Mouse (Mus musculus) midbrain, embryonic 10.5 days (tissue): Measurements from ENCODE around the gene Nup188. TPM values are rescaled to one million over a fixed set of nuclear protein-coding genes. Genes with fewer than 3 reads are reported as not detected.
A peak's percentile ranks its signal among the peaks of the same experiment; 100 is the strongest.

ENCODE experiments used
- DNase-seq: peaks from one replicate; pipeline ENCODE4 v3.0.0-alpha.2; 2017; ENCODE audit warnings: low spot score
- H3K27ac ChIP-seq: fragments of 300-500 bp; sonication (generic); replicated peaks from 2 replicates; pipeline ENCODE4 v1.5.1; 2016; ENCODE audit warnings: mild to moderate bottlenecking
- H3K27me3 ChIP-seq: fragments of 300-500 bp; sonication (generic); 2 replicates; pipeline ENCODE4 v1.6.1; 2016; ENCODE audit warnings: low read depth, mild to moderate bottlenecking; ENCODE audit not compliant: poor library complexity, severe bottlenecking
- H3K36me3 ChIP-seq: fragments of 300-500 bp; sonication (generic); 2 replicates; pipeline ENCODE4 v1.6.1; 2016; ENCODE audit warnings: mild to moderate bottlenecking, moderate library complexity
- H3K4me1 ChIP-seq: fragments of 300-500 bp; sonication (generic); 2 replicates; pipeline ENCODE4 v1.6.1; 2016
- H3K4me3 ChIP-seq: fragments of 300-500 bp; sonication (generic); 2 replicates; pipeline ENCODE4 v1.5.1; 2016; ENCODE audit warnings: mild to moderate bottlenecking, moderate library complexity
- H3K9me3 ChIP-seq: fragments of 300-500 bp; sonication (generic); replicated peaks from 2 replicates; pipeline ENCODE4 v1.6.1; 2016; ENCODE audit warnings: mild to moderate bottlenecking
- WGBS: fragments of 180-500 bp; shearing (Covaris S2); methylation state at CpG from one replicate; pipeline ENCODE4 v1.1.7; 2016; 5-methylcytosine and 5-hydroxymethylcytosine counted together
- polyA plus RNA-seq: library from polyadenylated mRNA; unstranded; fragments of >200 nt; fragmentation: Nextera tagmentation; extraction: Ambion mirVana; gene quantifications from 2 replicates; pipeline ENCODE4 v1.2.1, GENCODE M21; 2016

Gene Nup188
- polyA plus RNA-seq, 1 experiment from 2014 or later = 55.4 TPM

DNA sequence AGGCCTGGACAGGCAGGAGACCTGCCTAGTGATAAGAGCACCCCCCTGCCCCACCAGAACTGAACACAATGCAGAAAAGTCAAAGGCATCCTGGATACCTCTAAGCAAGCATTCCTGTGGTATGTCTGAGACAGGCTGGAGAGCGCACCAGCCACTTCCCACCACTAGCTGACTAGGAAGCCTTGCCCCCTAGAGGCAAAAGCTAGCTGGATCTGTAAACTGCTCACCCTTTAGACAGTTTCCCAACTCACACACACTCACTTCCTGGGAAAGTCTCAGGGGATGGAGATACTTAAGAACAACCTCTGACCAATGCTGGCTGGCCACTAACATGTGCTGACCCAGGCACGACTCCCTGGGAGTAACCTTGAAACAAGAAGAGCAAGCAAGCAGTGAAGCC is 65.0 kb downstream of the Nup188 start:
- Histone ChIP-seq H3K9me3 (no peaks in the 10 kb centered on the region), H3K4me3 (no peak overlapping the region), H3K27me3 (no peaks in the 10 kb centered on the region), H3K36me3 (peaks cover 82% of the 10 kb centered on the region), H3K27ac (no peak overlapping the region), H3K4me1 (peaks cover 8% of the 10 kb centered on the region; the same call in 1 of the 2 replicates)
- WGBS = 85% methylated on average over 2 of the region's 2 CpGs
- DNase-seq = no peak

DNA sequence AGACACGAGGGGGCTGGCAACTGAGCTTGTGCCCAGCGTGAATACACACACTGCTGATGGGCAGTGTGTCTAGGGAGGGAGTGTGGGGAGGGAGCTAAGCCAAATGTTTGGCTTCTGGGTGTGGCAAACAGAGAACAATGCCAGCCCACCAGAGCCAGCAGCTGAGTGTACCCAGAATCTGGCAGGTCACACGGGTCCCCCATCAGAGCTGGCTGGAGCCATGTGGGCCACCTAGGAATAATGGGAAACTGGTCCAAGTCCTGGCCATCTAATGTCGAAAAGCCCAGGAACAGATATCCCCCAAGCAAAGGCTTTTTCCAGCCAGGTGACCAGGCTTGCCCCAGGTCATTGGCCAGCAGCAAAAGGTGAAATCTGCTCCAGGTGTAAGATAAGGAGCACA is 69.7 kb downstream of the Nup188 start:
- WGBS = 69% methylated on average over 4 of the region's 4 CpGs
- Histone ChIP-seq H3K27ac (no peak overlapping the region), H3K27me3 (no peaks in the 10 kb centered on the region), H3K36me3 (peaks cover 36% of the 10 kb centered on the region), H3K4me1 (peaks cover 40% of the 10 kb centered on the region), H3K4me3 (0 out of 2 replicates have a peak overlapping the region, but pooled peaks have one; percentile 11), H3K9me3 (no peaks in the 10 kb centered on the region)
- no peak for DNase-seq

DNA sequence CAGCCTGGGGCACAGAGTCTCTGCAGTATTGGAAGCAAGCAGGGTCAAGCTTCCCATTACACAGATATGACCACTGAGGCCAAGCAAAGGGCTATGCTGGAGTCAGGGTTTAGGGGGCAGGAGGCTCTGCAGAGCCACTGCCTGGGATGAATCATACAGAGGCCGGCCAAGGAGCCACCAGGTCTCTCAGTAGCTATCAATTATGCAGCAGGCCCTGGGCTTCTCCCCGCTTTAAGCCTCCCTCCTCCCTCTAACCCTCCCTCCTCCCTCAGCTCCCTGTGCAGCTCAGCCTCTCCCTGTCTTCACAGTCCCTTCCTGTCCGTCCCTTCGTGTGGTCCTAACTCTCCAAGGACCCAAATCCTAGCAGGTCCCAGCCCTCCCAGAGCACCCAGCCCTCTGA is 70.1 kb downstream of the Nup188 start:
- Histone ChIP-seq H3K36me3 (peaks cover 32% of the 10 kb centered on the region), H3K27me3 (no peaks in the 10 kb centered on the region), H3K27ac (no peak overlapping the region), H3K9me3 (no peaks in the 10 kb centered on the region), H3K4me3 (no peak overlapping the region), H3K4me1 (peaks cover 40% of the 10 kb centered on the region)
- no peak for DNase-seq
- WGBS = 66% methylated on average over 4 of the region's 4 CpGs

DNA sequence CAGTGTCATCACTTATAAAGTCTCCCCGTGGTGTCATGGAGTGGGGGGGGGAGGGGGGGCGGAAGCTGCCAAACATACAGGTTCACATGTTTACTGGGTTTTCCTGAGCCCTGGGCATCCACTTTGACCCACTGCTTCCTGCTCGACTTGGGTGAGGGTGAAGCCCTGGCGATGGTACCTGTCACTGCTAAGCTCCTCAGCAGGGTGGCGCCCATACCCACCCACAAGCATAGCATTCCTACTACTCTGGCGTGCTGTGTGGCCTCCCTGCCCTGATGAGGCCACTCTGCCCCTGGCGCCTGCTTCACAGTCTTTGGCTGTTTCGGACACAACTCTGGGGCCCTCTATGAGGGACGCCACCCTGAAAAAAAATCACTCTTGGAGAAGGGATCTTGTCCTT is 70.7 kb downstream of the Nup188 start:
- 75% methylated on average over 9 of the region's 9 CpGs for WGBS
- Histone ChIP-seq H3K4me1 (peaks cover 40% of the 10 kb centered on the region), H3K36me3 (peaks cover 31% of the 10 kb centered on the region), H3K27ac (no peak overlapping the region), H3K9me3 (no peaks in the 10 kb centered on the region), H3K4me3 (no peak overlapping the region), H3K27me3 (no peaks in the 10 kb centered on the region)
- no peak for DNase-seq

DNA sequence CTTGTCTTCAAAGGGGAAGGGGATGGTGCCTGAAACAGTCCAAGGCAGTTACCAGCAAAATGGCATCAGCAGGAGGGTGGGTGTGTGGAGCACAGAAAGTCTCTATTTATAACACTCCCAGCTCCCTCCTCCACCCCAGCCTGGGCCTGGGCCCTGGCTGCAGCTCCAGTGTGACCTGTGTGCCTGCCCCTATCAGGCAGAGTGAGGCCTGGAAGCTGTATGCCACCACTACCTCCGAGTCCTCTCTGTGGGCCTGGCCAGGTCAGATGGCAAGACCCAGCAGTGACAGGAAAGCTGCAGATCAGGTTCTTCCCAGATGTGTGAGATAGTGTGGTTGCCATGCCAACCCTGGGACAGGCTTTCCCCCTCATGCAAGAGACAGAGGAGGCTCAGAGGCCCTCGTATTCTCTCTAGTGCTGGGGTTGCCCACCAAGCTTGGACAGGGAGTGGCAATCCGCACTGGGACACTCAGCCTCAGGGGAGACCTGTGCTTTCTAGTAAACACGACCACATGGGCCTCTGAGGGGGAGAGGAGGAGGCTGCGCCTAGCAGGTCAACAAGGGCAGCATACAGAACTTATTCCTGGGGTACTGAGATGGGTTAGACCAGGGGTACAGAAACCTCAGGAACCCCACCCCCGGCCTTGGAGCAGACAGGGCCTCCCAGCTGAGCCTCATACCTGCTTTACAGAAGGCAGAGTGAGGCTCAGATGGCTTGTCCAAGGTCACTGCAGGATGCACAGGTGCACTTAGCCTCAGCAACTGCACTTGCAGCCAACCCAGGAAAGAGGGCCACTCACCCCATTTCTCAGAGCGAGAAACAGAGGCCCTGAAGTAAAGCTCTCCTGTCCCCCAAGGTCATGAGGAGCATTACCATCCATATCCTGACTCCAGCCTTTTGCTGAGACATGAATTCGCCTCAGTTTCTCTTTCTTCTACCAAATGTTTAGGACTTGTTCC is 71.6 kb downstream of the Nup188 start:
- WGBS = 59% methylated on average over 8 of the region's 8 CpGs
- Histone ChIP-seq H3K27ac (peak overlapping the region; percentile 88; the same call in 1 of the 2 replicates), H3K4me3 (peak overlapping the region; percentile 76), H3K36me3 (peaks cover 24% of the 10 kb centered on the region), H3K9me3 (no peaks in the 10 kb centered on the region), H3K27me3 (no peaks in the 10 kb centered on the region), H3K4me1 (peaks cover 40% of the 10 kb centered on the region)
- peak; percentile 27 for DNase-seq

DNA sequence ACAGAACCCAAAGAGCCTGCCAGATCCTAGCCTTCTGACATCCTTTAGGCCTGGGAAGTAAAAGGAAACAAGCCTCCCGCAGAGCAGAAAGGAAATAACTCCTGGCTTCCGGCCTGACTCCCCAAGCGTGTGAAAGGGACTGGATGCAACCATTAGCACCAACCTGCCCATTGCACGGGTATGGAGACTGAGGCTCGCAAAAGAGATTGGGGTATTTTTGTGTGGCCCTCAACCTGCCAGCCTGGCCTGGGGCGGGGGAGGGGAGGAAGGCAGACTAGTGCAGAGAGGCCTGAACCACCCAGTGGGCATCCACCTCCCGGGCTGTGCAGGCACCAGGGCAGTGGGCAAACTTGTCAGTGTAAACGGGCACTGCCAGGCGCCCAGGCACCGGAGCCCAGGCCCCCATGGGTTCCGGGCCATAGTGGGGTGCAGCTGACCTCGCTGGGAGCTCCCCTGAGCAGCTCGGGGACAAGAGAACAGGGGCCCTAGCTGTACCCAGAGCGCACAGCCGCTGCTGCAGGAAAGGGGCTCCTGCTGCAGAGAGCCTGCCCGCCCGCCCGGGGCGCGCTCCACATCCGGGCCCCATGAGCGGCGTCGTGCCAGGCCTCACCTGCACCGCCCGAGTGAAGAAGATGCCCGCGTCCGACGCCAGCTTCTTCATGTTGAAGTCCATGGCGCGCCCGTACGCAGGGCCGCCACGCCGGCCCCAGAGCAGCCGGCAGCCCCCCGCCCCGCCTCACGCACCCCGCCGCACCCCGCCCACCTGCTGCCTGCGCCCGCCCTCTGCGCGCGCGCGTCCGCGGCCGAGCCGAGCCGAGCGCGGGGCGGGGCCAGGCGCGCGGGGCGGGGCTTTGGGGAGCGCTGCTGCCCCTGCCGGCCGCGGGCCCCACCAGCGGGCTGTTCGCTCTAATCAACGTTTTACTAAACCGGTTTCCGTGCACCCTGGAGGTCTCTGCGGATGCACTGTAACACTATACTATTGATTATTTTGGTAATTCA is 72.6 kb downstream of the Nup188 start, which contains the start of gene Sh3glb2:
TSS of gene Sh3glb2 (minus strand) at position 805 of the 999 bp plus-strand sequence.
- Histone ChIP-seq H3K4me3 (peak within 1 kb of the TSS; percentile 76), H3K27ac (peak within 1 kb of the TSS; percentile 88), H3K36me3 (peaks cover 14% of the 10 kb centered on the region), H3K9me3 (no peaks in the 10 kb centered on the region), H3K27me3 (no peaks in the 10 kb centered on the region), H3K4me1 (peaks cover 41% of the 10 kb centered on the region)
- DNase-seq = peak; percentile 85
- WGBS = 3% methylated on average over 70 of the region's 73 CpGs

DNA sequence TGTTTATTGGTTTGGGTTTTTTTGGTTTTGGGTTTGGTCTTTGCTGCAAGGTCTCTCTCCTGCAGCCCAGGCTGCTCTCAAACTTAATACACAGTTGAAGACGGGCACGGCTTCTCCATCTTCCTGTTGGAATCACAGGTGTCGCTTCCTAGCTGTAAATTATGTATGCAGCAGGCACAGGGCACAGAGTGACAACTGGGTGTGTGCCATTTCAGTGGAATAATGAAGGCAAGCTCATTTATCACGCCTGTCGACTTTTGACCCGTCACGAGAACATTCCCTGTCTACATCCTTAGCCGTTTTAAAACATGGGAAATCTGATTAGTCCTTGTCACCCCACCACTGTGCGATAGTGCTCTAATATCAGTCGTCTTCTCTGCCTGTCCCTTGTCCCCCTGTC is 74.4 kb downstream of the Nup188 start:
- no peaks in the 10 kb centered on the region; the same call in 1 of the 2 replicates for H3K36me3 ChIP-seq
- 81% methylated on average over 10 of the region's 10 CpGs for WGBS
- H3K9me3 ChIP-seq = no peaks in the 10 kb centered on the region
- no peaks in the 10 kb centered on the region for H3K27me3 ChIP-seq
- H3K4me1 ChIP-seq = peaks cover 56% of the 10 kb centered on the region
- H3K4me3 ChIP-seq = no peak overlapping the region
- no peak overlapping the region for H3K27ac ChIP-seq
- no peak for DNase-seq

DNA sequence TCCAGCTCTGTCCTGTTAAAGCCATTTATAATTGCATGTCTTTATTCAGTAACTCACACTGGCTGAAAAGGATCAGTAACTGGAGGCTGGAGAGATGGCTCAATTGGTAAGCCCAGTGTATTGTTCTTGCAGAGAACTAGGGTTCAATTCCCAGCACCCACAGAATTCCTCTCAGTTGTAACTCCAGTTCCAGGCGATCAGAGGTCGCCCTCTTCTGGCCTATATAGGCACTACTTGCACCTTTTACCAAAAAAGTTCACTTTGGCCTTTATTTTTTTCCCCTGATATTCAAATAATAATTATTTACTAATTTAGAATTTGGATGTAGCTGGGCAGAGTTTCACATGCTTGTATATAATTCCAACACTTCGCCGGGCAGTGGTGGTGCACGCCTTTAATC is 76.7 kb downstream of the Nup188 start:
- Histone ChIP-seq H3K4me1 (peaks cover 36% of the 10 kb centered on the region), H3K27ac (no peak overlapping the region), H3K4me3 (no peak overlapping the region), H3K36me3 (peaks cover 16% of the 10 kb centered on the region), H3K9me3 (no peaks in the 10 kb centered on the region), H3K27me3 (no peaks in the 10 kb centered on the region)
- no peak for DNase-seq
- 72% methylated on average over 5 of the region's 5 CpGs for WGBS

DNA sequence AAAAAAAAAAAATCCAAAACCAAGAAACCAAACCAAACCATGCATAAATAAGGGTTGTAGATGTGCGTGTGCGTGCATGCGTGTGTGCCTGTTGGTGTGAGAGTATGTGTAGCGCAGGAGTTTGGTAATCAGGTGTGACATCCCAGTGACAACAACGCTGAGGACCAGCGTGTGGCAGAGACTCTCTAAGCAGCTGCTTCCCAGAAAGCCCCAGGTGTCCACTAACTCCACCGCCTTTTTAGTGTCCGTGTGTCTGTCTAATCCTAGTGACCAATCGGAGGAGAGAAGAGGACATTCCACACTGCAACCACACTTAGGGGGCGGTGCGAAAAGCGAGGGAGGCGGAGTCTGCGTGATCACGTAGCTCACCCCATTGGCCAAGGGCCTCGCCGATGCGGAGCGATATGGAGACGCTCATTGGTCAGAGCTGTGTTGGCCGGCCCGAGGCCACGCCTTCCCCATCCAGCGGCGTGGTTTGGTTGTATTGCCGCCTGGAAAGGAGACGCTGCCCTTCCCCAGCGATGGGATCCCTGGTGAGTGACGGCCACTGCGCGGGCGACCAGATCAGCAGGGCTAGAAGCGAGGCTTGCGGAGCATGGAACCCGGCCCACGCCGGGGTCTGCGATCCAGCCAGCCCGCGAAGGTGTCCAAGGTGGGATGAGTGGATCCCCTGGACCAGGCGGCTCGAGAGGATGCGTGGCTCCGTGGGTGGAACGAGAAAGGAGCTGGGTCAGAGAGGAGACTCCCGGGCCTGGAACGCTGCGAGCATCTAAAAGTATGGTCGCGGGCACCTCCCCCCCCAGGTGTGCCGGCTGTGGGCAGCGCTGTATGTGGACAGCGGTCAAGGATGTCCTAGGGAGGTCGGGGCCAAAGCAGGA is 77.8 kb downstream of the Nup188 start, which contains the start of gene Miga2:
TSS of gene Miga2 (plus strand) at position 461 of the 878 bp plus-strand sequence.
- DNase-seq = peak; percentile 99
- peak within 1 kb of the TSS; percentile 90 for H3K27ac ChIP-seq
- peak within 1 kb of the TSS; percentile 97 for H3K4me3 ChIP-seq
- WGBS = under 1% methylated on average over 54 of the region's 54 CpGs
- peaks cover 27% of the 10 kb centered on the region for H3K36me3 ChIP-seq
- peaks cover 24% of the 10 kb centered on the region for H3K4me1 ChIP-seq
- no peaks in the 10 kb centered on the region for H3K27me3 ChIP-seq
- no peaks in the 10 kb centered on the region for H3K9me3 ChIP-seq

DNA sequence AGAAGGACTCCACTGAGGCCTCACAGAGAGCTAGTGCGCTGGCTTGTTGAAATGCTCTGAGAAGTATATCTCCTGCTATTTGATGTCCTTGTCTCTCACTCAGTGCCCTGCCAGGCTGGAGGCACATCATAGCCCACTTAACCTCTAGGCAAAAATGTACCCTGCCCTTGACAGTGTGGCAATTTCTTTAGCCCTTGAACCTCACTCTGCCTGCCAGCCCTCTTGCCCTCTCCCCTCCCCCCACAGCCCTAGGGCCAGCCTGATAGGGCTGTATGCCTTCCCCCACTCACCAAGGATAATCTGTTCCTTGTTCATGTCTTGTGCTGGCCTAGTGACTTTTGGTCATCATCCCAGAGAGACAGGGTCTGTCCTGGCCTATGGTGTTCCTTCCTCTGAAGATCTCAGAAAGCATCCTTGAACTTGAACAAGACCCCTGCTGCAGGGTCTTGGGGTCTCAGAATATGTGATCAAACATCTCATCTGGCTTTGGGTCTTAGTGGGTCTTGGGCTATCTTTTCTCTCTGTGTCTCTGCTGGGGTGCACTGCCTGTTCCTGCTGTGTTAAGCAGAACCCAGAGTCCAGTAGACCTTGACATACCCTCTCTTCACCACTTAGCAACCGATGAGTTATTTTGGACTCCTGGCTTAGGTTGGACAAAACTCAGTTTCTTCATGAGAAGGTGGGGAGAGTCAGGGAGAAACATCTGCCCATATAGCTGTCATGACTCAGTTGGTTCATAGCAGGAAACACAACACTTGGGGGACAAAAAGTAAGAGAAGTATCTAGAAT is 79.3 kb downstream of the Nup188 start:
- no peaks in the 10 kb centered on the region for H3K27me3 ChIP-seq
- DNase-seq = no peak
- H3K4me1 ChIP-seq = peaks cover 21% of the 10 kb centered on the region
- peak overlapping the region; percentile 90; the same call in 1 of the 2 replicates for H3K27ac ChIP-seq
- WGBS = 90% methylated on average over 2 of the region's 2 CpGs
- no peaks in the 10 kb centered on the region for H3K9me3 ChIP-seq
- H3K4me3 ChIP-seq = peak overlapping the region; percentile 97
- peaks cover 42% of the 10 kb centered on the region for H3K36me3 ChIP-seq

DNA sequence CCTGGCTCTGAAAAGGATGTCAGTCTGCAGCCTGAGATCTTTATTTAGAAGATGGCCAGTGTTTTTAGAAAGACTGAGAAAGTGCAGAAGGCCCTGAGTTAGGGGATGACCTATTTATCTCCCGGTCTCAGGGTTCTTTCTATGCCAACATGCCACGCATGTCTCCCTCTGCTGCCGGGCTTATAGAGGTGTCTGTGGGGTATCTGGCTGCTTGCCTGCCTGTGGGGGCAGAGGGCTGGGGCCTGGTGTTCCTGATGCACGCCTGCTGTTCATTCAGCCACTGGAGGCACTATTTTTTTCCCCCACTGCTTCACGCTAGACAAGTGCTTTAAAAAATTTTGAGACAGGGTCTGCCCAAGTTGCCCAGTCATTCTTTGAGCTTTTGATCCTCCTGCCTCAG is 80.0 kb downstream of the Nup188 start:
- peaks cover 49% of the 10 kb centered on the region for H3K36me3 ChIP-seq

More for the DNA sequence above, 80.0 kb downstream of the Nup188 start:
- no peak overlapping the region for H3K27ac ChIP-seq
- WGBS = 83% methylated on average over 5 of the region's 5 CpGs
- H3K9me3 ChIP-seq = no peaks in the 10 kb centered on the region
- no peaks in the 10 kb centered on the region for H3K27me3 ChIP-seq
- no peak overlapping the region for H3K4me3 ChIP-seq
- H3K4me1 ChIP-seq = peaks cover 21% of the 10 kb centered on the region
- DNase-seq = no peak
